8 mouse cellular contexts compared by ENCODE assay signal in the genomic region with DNA sequence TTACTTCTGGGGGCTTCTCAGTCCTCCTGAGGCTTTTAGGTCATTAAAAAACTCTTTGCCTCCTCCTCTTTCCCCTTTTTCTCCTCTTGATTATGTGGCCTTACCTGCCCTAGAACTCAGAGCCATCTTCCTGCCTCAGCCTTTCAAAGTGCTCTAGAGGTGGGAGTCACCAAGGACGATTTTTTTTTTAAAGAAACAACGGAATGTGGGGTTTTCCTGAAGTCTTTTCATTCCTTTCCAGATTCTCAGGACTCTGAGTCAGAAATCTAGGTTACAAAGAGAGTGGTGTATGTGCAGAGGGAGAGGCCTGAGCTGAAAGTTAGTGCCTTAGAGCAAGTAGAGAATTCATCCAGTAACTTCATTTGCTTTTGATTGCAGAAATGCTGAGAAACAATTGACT. TPM values are rescaled to one million over a fixed set of nuclear protein-coding genes. Genes with fewer than 3 reads are reported as not detected.
DNase-seq lines count a peak whose midpoint lies in the region; ATAC-seq and TF ChIP-seq lines count a peak whose summit lies in the region.

No protein-coding gene starts in this region.

- no peak for TF ChIP-seq CTCF in lung, postnatal 0 days (IDR thresholded peaks at IDR 0.05)

- peaks cover 20% of the 10 kb centered on the region for H3K4me1 ChIP-seq in lung, postnatal 0 days (ENCODE audit: insufficient read depth, low read depth, low read length)
- H3K4me1 ChIP-seq in embryonic facial prominence, embryonic 15.5 days, result peaks cover 57% of the 10 kb centered on the region
- peaks cover 63% of the 10 kb centered on the region for H3K4me1 ChIP-seq in limb, embryonic 13.5 days
- peaks cover 25% of the 10 kb centered on the region for H3K4me1 ChIP-seq in stomach, embryonic 14.5 days (ENCODE audit: control insufficient read depth, insufficient read depth, low read length)

- no peaks in the 10 kb centered on the region for H3K36me3 ChIP-seq in lung, postnatal 0 days (ENCODE audit: insufficient read depth, low read length)
- peaks cover 1% of the 10 kb centered on the region; the same call in 1 of the 2 replicates for H3K36me3 ChIP-seq in embryonic facial prominence, embryonic 15.5 days
- H3K36me3 ChIP-seq in limb, embryonic 13.5 days, result peaks cover 11% of the 10 kb centered on the region; the same call in 1 of the 2 replicates
- H3K36me3 ChIP-seq in stomach, embryonic 14.5 days (ENCODE audit: control insufficient read depth, insufficient read depth, low read length), result no peaks in the 10 kb centered on the region

- TF ChIP-seq EP300 in lung, postnatal 0 days (IDR thresholded peaks at IDR 0.05), result no peak

- H3K4me3 ChIP-seq in lung, postnatal 0 days (ENCODE audit: low read depth, low read length), result peak overlapping the region; percentile 80
- H3K4me3 ChIP-seq in embryonic facial prominence, embryonic 15.5 days (replicated peaks), result peak overlapping the region; percentile 74
- H3K4me3 ChIP-seq in limb, embryonic 13.5 days, result peak overlapping the region; percentile 75
- H3K4me3 ChIP-seq in stomach, embryonic 14.5 days (ENCODE audit: low read depth, low read length), result peak overlapping the region; percentile 74; the same call in 1 of the 2 replicates

- no peak for ATAC-seq in lung, postnatal 0 days
- no peak for ATAC-seq in embryonic facial prominence, embryonic 15.5 days (ENCODE audit: insufficient number of reproducible peaks, low FRiP score, low TSS enrichment, low read depth)
- ATAC-seq in limb, embryonic 13.5 days (ENCODE audit: low FRiP score, low read depth), result no peak
- ATAC-seq in stomach, embryonic 14.5 days (ENCODE audit: insufficient number of reproducible peaks, insufficient read depth, low FRiP score, low read depth), result no peak
- ATAC-seq in cerebellum, adult (ENCODE audit: insufficient number of reproducible peaks, low FRiP score, low TSS enrichment), result no peak

- H3K27me3 ChIP-seq in lung, postnatal 0 days (replicated peaks; ENCODE audit: insufficient read depth, low read length), result no peaks in the 10 kb centered on the region
- H3K27me3 ChIP-seq in embryonic facial prominence, embryonic 15.5 days, result no peaks in the 10 kb centered on the region
- no peaks in the 10 kb centered on the region for H3K27me3 ChIP-seq in limb, embryonic 13.5 days
- no peaks in the 10 kb centered on the region for H3K27me3 ChIP-seq in stomach, embryonic 14.5 days (ENCODE audit: control insufficient read depth, insufficient read depth, low read length)

- peak overlapping the region; percentile 99 for H3K27ac ChIP-seq in lung, postnatal 0 days (ENCODE audit: low read length)
- H3K27ac ChIP-seq in embryonic facial prominence, embryonic 15.5 days (replicated peaks), result peak overlapping the region; percentile 99
- H3K27ac ChIP-seq in limb, embryonic 13.5 days, result peak overlapping the region; percentile 100
- peak overlapping the region; percentile 100; the same call in 1 of the 2 replicates for H3K27ac ChIP-seq in stomach, embryonic 14.5 days (ENCODE audit: low read length)

- 20% methylated on average over 2 of the region's 2 CpGs for whole genome bisulfite sequencing in lung, postnatal 0 days
- WGBS in embryonic facial prominence, embryonic 15.5 days, result 29% methylated on average over 2 of the region's 2 CpGs
- WGBS in limb, embryonic 13.5 days, result 50% methylated on average over 2 of the region's 2 CpGs
- 46% methylated on average over 2 of the region's 2 CpGs for WGBS in stomach, embryonic 14.5 days

- DNase-seq in lung, postnatal 0 days (ENCODE audit: low spot score), result no peak
- no peak for DNase-seq in lung, postnatal 36 days
- no peak for DNase-seq in frontal cortex, postnatal 14 days (ENCODE audit: low spot score in 2 of 2)
- no peak for DNase-seq in layer of hippocampus, postnatal 14 days (ENCODE audit: low spot score in 2 of 2)

- peak overlapping the region; percentile 77 for H3K4me2 ChIP-seq in lung, postnatal 0 days (replicated peaks; ENCODE audit: low read depth, low read length)
- H3K4me2 ChIP-seq in embryonic facial prominence, embryonic 15.5 days (replicated peaks), result peak overlapping the region; percentile 76
- peak overlapping the region; percentile 77 for H3K4me2 ChIP-seq in limb, embryonic 13.5 days (replicated peaks)
- peak overlapping the region; percentile 57 for H3K4me2 ChIP-seq in stomach, embryonic 14.5 days (replicated peaks; ENCODE audit: low read depth, low read length)

- H3K9ac ChIP-seq in lung, postnatal 0 days (replicated peaks; ENCODE audit: low read depth), result peak overlapping the region; percentile 83
- H3K9ac ChIP-seq in embryonic facial prominence, embryonic 15.5 days, result peak overlapping the region; percentile 57
- peak overlapping the region; percentile 94 for H3K9ac ChIP-seq in limb, embryonic 13.5 days
- H3K9ac ChIP-seq in stomach, embryonic 14.5 days (replicated peaks; ENCODE audit: low read depth, low read length), result no peak overlapping the region

- H3K9me3 ChIP-seq in lung, postnatal 0 days (ENCODE audit: low read length), result no peaks in the 10 kb centered on the region
- H3K9me3 ChIP-seq in embryonic facial prominence, embryonic 15.5 days (replicated peaks), result no peaks in the 10 kb centered on the region
- no peaks in the 10 kb centered on the region for H3K9me3 ChIP-seq in limb, embryonic 13.5 days
- no peaks in the 10 kb centered on the region for H3K9me3 ChIP-seq in stomach, embryonic 14.5 days (ENCODE audit: control insufficient read depth, low read depth, low read length)

RNA-seq across cellular contexts. Expression of gene Numa1, which starts 37.8 kb away (rescaled TPM):
- 31.6 and 38.0 TPM in 2 replicates for polyA plus RNA-seq in lung, postnatal 0 days (2015; fragmentation: Nextera tagmentation; extraction: Ambion mirVana)
- polyA plus RNA-seq in embryonic facial prominence, embryonic 15.5 days (2015; fragmentation: Nextera tagmentation; extraction: Ambion mirVana), result 72.8 and 73.7 TPM in 2 replicates
- polyA plus RNA-seq in limb, embryonic 13.5 days (2015; fragmentation: Nextera tagmentation; extraction: Ambion mirVana), result 85.7 and 96.2 TPM in 2 replicates
- 99.7 and 102 TPM in 2 replicates for polyA plus RNA-seq in stomach, embryonic 14.5 days (2014; fragmentation: Nextera tagmentation; extraction: Ambion mirVana)
- 10 to 100 TPM; 73.4 to 75.3 TPM for total RNA-seq in layer of hippocampus, postnatal 14 days (2021)

RNA-seq across cellular contexts. Expression of gene Lrrc51, which starts 38.0 kb away (rescaled TPM):
- polyA plus RNA-seq in lung, postnatal 0 days (2015; fragmentation: Nextera tagmentation; extraction: Ambion mirVana), result 41.5 and 46.1 TPM in 2 replicates
- 22.0 and 29.2 TPM in 2 replicates for polyA plus RNA-seq in embryonic facial prominence, embryonic 15.5 days (2015; fragmentation: Nextera tagmentation; extraction: Ambion mirVana)
- 8.2 and 13.4 TPM in 2 replicates for polyA plus RNA-seq in limb, embryonic 13.5 days (2015; fragmentation: Nextera tagmentation; extraction: Ambion mirVana)
- 8.7 and 11.6 TPM in 2 replicates for polyA plus RNA-seq in stomach, embryonic 14.5 days (2014; fragmentation: Nextera tagmentation; extraction: Ambion mirVana)
- total RNA-seq in layer of hippocampus, postnatal 14 days (2021), result 1 to 10 TPM; 4.8 to 7.4 TPM

RNA-seq across cellular contexts. Expression of gene Il18bp, which starts 46.8 kb away (rescaled TPM):
- polyA plus RNA-seq in lung, postnatal 0 days (2015; fragmentation: Nextera tagmentation; extraction: Ambion mirVana), result 2.2 and 2.5 TPM in 2 replicates
- 2.4 and 2.5 TPM in 2 replicates for polyA plus RNA-seq in embryonic facial prominence, embryonic 15.5 days (2015; fragmentation: Nextera tagmentation; extraction: Ambion mirVana)
- 3.6 and 3.9 TPM in 2 replicates for polyA plus RNA-seq in limb, embryonic 13.5 days (2015; fragmentation: Nextera tagmentation; extraction: Ambion mirVana)
- polyA plus RNA-seq in stomach, embryonic 14.5 days (2014; fragmentation: Nextera tagmentation; extraction: Ambion mirVana), result 3.1 and 3.6 TPM in 2 replicates
- total RNA-seq in layer of hippocampus, postnatal 14 days (2021), result 1 to 10 TPM; 8.4 to 8.7 TPM
